Mouse (Mus musculus) spleen, embryonic (tissue): ENCODE data around the gene Thrap3.

Experiments used
- CTCF ChIA-PET: fragments of 350-600 bp; sonication (Branson Sonifier 250); formaldehyde crosslinking; loops from one replicate; lab custom pipeline; 2022; lab: Charles Lee

Thrap3 gene

DNA sequence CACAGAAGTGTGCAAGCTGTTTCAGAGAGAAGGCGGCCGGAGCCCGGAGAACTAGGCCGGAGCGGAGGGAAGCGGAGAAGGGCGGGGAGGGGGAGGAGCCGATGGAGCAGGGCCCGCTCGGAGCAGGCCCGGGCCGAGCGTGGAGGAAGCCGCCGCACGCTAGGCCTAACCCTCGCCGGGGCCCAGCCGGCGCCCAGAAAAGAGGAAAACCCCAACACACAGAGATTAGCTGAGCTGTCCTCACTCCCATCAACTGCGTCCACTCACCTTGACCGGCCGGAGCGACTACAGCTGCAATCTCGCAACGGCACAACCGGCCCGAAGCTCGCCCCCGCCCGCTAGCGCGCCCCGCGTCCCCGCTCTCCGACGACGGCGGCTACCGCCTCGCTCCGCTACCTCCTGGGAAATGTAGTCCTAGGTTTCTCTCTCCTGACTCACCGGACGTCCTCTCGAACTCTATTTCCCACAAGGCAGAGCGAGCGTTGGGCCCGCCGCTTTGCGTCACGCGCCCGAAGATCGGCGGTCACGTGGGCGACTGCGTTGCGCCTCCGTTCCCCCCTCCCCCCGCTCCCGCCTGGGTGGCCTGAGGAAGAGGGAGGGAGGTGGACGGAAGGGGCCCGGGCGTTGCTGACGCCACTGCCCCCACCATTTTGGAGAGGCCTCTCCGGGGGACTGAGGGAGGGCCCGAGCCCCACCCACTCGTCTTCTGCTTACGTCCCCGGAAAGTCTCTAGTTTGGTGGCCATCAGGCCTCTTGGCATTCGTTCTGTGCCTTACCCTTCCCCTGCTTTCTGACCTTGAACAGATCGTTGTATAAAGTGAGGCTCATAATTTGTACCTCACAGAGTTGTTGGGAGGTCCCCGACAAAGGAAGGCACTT is at the start of gene Thrap3:
Thrap3 (minus strand) TSS at position 458 of the 879 bp plus-strand sequence.
- CTCF ChIA-PET, result no interaction called here

- CTCF ChIA-PET, result no interaction called here
Observed at GRCm38 (mm10) chr4:126251655-126252254, 49.2 kb upstream of the Thrap3 start.

- CTCF ChIA-PET, result interaction anchor here (0.6 kb wide), 1 partner anchor 47 kb away, joined by 3 read pairs; no protein-coding TSS in a partner anchor
Observed at GRCm38 (mm10) chr4:126250659-126251058, 48.1 kb upstream of the Thrap3 start.

DNA sequence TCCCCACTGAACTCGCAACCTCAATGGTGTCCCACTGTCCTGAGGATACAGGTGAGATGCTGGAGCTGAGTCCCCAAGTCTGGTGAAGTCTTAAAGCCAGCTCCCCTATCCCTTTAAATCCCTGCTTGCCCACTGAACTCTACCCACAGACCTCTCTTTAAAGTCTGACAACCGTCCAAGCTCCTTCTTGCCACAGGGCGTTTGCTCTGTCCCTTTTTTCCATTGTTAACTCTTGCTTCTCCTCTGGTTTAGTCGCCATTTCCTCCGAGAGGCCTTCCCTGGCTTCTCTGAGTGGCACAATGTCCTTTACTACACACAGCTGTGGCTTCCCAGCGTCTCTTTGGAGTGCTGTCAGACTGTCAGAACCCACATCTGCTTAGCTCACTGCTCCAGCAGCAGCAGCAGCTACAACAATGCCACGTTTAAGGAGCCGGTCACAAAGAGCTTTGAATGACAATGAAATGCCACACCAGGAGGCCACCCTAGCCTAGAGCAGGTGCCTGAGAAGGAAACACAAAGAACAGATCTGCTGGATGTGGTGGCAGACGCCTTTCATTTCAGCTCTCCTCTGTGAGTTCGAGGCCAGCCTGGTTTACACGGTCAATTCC is 45.8 kb upstream of the Thrap3 start:
- CTCF ChIA-PET, result no interaction called here

DNA sequence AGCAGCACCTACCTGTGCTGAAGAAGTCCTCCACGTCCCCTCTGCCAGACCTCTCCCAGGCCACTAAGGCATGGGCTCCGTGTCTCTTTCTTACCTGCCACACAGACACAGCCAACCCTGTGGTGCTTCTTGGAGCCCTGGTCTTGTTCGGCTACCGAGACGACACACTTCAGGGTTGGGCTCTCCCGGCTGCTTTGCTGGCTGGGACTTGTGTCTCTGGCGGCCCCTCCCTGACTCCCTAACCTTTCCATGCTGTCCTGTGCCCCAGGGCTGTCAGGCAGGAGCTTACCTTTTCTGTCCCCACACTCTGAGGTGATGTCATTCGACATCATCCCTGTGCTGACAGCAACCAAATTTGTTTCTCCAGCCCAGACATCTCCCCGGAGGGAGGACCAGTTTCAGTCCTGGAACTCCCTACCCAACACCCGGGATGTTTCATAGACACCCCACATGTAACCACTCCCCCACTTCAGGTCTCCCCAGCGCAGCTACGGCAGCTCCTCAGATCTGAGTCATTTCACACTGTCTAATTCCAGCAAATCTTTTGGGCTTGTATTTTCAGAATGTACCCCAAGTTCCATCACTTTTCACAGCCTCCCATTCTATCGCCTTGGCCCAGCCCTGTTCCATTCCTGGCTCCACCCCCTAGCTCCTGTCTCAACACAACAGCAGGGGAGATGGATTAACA is 43.8 kb upstream of the Thrap3 start:
- CTCF ChIA-PET, result no interaction called here

GRCm38 (mm10) chr4:126242510-126242909 is 40.0 kb upstream of the Thrap3 start:
- CTCF ChIA-PET, result interaction anchor here (0.6 kb wide), 1 partner anchor 15 kb away, joined by 3 read pairs; no protein-coding TSS in a partner anchor

GRCm38 (mm10) chr4:126241956-126242355 is 39.4 kb upstream of the Thrap3 start:
- CTCF ChIA-PET, result interaction anchor here (0.6 kb wide), 1 partner anchor 16 kb away, joined by 3 read pairs; no protein-coding TSS in a partner anchor

GRCm38 (mm10) chr4:126239862-126240475 is 37.4 kb upstream of the Thrap3 start:
- CTCF ChIA-PET, result no interaction called here

DNA sequence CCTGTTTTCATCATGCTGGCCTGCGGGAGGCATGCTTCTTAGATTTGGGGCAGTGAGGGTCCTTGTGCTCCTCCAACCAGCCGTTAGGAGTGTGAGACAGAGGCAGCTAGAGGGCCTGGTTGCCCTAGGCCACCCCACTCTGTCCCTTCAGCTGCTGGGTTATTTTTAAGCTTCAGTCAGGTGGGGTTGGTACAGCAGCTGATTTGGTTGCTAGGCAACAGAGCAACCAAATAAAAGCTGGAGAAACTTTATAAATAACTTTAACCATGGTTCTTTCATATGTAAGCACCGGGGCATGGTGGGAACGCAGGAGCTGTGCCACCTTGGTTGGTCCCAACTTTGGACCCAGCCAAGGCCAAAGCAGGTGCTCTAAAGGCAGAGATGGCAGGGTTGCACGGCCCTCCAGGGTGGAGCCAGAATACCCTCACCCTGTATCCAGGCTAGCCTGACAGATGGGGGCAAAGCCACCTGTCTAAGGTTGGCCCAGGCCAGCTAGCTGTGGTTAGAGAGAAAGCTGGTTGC is 35.2 kb upstream of the Thrap3 start:
- CTCF ChIA-PET, result no interaction called here

DNA sequence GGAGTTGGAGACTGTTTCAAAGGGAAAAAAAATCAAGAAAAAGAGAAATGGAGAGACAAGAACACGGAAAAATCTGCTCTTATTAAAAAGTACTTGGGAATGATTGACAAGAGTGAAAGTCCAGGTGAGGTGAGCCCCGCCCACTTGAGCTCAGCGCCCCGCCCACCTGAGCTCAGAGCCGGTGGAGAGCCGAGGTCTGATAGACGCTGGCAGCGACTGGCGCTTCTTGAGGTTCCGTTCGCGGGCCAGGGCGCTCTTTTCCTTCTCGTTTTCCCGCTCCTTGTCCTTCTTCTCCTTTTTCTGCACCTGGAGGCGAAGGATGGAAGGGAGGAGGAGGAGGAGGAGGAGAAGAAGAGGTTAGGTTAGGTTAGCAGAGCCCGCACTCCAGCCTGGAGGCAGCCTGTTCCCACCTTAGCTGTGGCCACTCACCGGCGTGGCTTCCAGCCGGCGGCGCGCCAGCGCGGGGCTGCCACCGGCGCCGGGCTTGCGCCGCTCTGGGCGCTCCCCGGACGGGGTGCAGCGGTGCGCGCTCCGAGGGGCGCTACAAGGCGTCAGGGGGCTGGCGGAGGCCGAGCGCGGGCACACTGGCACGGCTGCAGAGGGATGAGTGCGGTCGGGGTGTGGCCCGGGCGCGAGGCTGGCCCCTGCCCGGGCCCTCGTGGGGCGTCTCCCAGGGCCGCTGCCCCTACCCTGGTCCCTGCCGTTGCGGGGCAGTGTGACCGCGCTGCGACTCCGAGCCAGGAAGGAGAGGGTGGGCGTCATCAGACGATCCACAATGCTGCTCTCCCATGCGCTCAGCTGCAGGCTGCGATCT is 34.1 kb upstream of the Thrap3 start:
- CTCF ChIA-PET, result no interaction called here

DNA sequence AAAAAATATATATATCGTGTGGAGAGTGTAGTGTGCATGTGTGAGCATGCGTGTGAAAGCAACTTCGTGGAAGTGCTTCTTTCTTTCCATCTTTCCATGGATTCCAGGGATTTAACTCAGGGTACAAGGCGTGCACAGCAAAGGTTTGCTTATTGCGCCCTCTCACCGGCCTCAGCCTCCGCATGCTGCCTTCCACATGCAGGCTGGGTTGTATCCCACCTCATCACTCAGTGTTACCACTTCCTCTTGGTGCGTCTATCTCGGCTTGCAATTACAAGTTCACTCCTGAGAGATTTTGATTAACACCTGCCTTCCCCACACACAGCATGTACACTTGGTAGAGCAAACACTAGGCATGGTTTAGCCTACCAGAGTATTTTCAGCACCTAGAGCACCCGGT is 32.6 kb upstream of the Thrap3 start:
- CTCF ChIA-PET, result no interaction called here

GRCm38 (mm10) chr4:126234496-126235175 is 32.1 kb upstream of the Thrap3 start:
- CTCF ChIA-PET, result no interaction called here

- CTCF ChIA-PET, result no interaction called here
Observed at GRCm38 (mm10) chr4:126233676-126234308, 31.2 kb upstream of the Thrap3 start.

- CTCF ChIA-PET, result interaction anchor here (0.7 to 0.9 kb wide), 2 partner anchors 32 to 91 kb away, joined by 3 to 5 read pairs; no protein-coding TSS in a partner anchor
Observed at GRCm38 (mm10) chr4:126229900-126230299, 27.3 kb upstream of the Thrap3 start.

DNA sequence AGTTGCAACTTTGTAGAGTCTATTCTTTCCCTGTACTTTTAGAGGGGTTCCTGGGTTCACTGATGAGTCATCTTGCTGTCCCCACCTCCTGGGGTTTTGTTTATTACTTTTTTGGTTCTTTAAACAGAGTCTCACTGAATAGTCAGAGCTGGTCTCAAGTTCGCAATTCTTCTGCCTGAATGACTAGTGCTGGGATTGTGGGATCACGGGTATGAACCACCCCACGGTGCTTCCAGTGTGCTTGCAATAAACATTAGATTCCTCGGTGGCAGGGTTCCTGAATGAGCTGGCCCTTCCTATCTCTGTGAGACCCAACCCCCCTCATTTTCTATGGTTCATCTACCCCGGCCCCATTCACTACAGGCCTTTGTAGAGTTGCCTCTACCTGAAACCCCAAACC is 25.6 kb upstream of the Thrap3 start:
- CTCF ChIA-PET, result no interaction called here

DNA sequence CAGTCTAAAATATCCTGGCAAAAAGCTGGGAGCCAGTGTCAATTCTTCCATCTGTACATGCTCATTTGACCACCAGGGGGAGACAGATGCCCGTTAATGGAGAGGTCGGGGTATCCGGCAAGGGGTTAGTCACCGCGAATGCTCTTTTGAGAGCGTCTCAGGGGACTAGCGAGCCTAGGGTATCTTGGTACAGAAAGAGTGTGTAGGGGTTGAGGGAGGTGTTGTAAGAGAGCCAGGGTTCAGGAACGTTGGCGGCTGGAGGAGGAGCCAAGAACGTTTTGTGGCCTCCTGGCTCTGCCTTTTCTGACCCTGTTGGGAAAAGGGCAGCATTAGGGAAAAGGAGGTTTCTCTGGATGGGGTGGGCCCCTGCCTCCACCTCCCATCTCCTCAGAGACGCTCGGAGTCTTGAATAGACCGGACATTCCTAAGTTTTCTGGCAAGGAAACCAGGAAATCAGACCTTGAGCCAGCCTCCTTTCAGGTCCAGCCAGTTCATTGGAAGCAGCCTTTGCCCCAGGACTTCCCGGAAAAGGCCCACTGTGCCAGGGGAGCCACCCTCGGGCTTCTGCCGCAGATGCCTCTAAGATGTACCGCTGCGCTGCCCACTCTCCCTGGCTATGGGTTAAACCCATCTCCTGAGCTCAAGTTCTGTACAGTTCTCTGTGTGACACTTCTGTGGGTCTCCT is 24.7 kb upstream of the Thrap3 start:
- CTCF ChIA-PET, result interaction anchor here (0.7 to 0.8 kb wide), 2 partner anchors 17 to 34 kb away, joined by 3 to 5 read pairs; partner anchors contain the start of gene Trappc3

GRCm38 (mm10) chr4:126226640-126227039 is 24.1 kb upstream of the Thrap3 start:
- CTCF ChIA-PET, result interaction anchor here (0.7 kb wide), 1 partner anchor 18 kb away, joined by 3 read pairs; no protein-coding TSS in a partner anchor

- CTCF ChIA-PET, result no interaction called here
Observed at GRCm38 (mm10) chr4:126222631-126223030, 20.1 kb upstream of the Thrap3 start.
